1 mouse cellular context compared by ENCODE assay signal in the genomic region with DNA sequence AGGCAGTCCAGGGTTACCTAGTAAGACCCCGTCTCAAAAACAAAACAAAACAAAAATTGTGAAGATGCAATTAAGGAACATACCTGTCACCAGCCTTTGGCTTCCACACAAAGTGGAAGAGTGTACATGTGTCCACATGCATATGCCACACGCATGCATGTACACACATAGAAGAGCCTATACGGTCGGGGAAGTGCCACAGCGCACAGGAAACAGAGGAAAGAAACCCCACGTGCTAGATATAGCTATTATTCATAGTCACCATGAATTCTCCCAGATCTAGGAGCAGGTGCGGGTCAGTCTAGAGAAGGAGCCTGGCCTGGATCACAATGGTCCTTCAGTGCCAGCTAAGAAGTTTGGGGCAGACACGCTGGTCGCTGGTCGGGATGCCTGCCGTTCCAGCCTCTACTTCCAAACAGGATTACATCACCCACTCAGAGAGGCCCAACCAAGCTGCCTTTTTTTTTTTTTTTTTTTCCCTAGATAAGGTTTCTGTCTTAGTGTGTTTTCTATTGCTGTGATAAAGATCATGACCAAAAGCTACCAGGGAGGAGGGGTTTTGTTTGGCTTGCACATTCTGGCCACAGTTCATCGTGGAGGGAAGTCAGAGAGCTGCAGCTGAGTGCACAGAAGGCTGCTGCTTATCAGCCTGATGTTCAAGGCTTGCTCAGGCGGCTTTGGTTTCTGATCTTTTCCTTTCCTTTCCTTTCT.
TF ChIP-seq lines count a peak whose summit lies in the region.

No protein-coding gene starts in this region.

TF ChIP-seq in MEL, 35 proteins besides CTCF, POLR2A, EP300 and RAD21 (continued from another document):
- TF ChIP-seq MAFK (IDR thresholded peaks at IDR 0.05; ENCODE audit: borderline replicate concordance, low read depth, low read length) (0 out of 2 replicates have a peak, but pooled peaks have one; percentile 45), MEF2A (IDR thresholded peaks at IDR 0.05; ENCODE audit: extremely low read depth, insufficient replicate concordance, low read depth, low read length, poor library complexity, severe bottlenecking) (no peak), ZKSCAN1 (IDR thresholded peaks at IDR 0.05; ENCODE audit: low read depth, low read length) (peak; percentile 74; the same call in 1 of the 2 replicates), MXI1 (IDR thresholded peaks at IDR 0.05; ENCODE audit: low read depth, low read length) (peak; percentile 65), USF1 (IDR thresholded peaks at IDR 0.05; ENCODE audit: low read depth, low read length) (no peak), NELFE (IDR thresholded peaks at IDR 0.05; ENCODE audit: low read depth, low read length) (no peak), ZNF384 (IDR thresholded peaks at IDR 0.05; ENCODE audit: low read depth, low read length) (peak; percentile 98), ZC3H11A (IDR thresholded peaks at IDR 0.05; ENCODE audit: low read depth, low read length) (no peak), MAZ (IDR thresholded peaks at IDR 0.05; ENCODE audit: low read depth, low read length) (peak; percentile 59; the same call in 1 of the 2 replicates), MYC (IDR thresholded peaks at IDR 0.05; ENCODE audit: low read depth, low read length) (0 out of 2 replicates have a peak, but pooled peaks have one; percentile 9), KAT2A (conservative IDR thresholded peaks at IDR 0.05; ENCODE audit: low read depth, low read length) (0 out of 2 replicates have a peak, but pooled peaks have one; percentile 32), GATA1 (IDR thresholded peaks at IDR 0.05; ENCODE audit: low read depth, low read length) (peak; percentile 67), UBTF (IDR thresholded peaks at IDR 0.05; ENCODE audit: borderline replicate concordance, insufficient read depth, low read depth, low read length) (0 out of 2 replicates have a peak, but pooled peaks have one; percentile 41), MAX (IDR thresholded peaks at IDR 0.05; ENCODE audit: low read length) (no peak), BHLHE40 (IDR thresholded peaks at IDR 0.05; ENCODE audit: borderline replicate concordance, low read depth, low read length) (peak; percentile 34; the same call in 1 of the 2 replicates), POLR2AphosphoS2 (IDR thresholded peaks at IDR 0.05; ENCODE audit: low read length) (no peak), JUND (IDR thresholded peaks at IDR 0.05; ENCODE audit: low read depth, low read length) (no peak)
